Mouse (Mus musculus) heart, adult 8-10 months (tissue): ENCODE measurements at regions not wholly inside any gene's neighbourhood (a gene's known extent, or its start where the extent isn't known, plus 50 kb on each side); places are given as distances from the start of the nearest gene placed in this dataset.
A peak's percentile ranks its signal among the peaks of the same experiment; 100 is the strongest.

Experiments used
- DNase-seq: peaks from one replicate; pipeline ENCODE4 v3.0.0; 2022; ENCODE audit warnings: low spot score

- DNase-seq = peak; percentile 31
Measured at GRCm38 (mm10) chr4:105557396-105557795, 232.3 kb upstream of the Gm12728 start.

- DNase-seq = no peak
Measured at GRCm38 (mm10) chr4:105560055-105560454, 229.6 kb upstream of the Gm12728 start.

- no peak for DNase-seq
Measured at GRCm38 (mm10) chr4:105560781-105561180, 228.9 kb upstream of the Gm12728 start.

GRCm38 (mm10) chr4:105561611-105562010, 228.1 kb upstream of the Gm12728 start:
- no peak for DNase-seq

GRCm38 (mm10) chr4:105565796-105566195, 223.9 kb upstream of the Gm12728 start:
- no peak for DNase-seq

GRCm38 (mm10) chr4:105566513-105567457, 222.9 kb upstream of the Gm12728 start:
- DNase-seq = no peak

- DNase-seq = no peak
Measured at GRCm38 (mm10) chr4:105569671-105570070, 220.0 kb upstream of the Gm12728 start.

- DNase-seq = no peak
Measured at GRCm38 (mm10) chr4:105575550-105575949, 214.1 kb upstream of the Gm12728 start.

- no peak for DNase-seq
Measured at GRCm38 (mm10) chr4:105580987-105581386, 208.7 kb upstream of the Gm12728 start.

GRCm38 (mm10) chr4:105584329-105584925, 205.2 kb upstream of the Gm12728 start:
- DNase-seq = no peak

- DNase-seq = no peak
Measured at GRCm38 (mm10) chr4:105603661-105604060, 186.0 kb upstream of the Gm12728 start.

GRCm38 (mm10) chr4:105604607-105605006, 185.1 kb upstream of the Gm12728 start:
- DNase-seq = no peak

- DNase-seq = no peak
Measured at GRCm38 (mm10) chr4:105606731-105607130, 182.9 kb upstream of the Gm12728 start.

- DNase-seq = no peak
Measured at GRCm38 (mm10) chr4:105610917-105611316, 178.8 kb upstream of the Gm12728 start.

- peak; percentile 27 for DNase-seq
Measured at GRCm38 (mm10) chr4:105614390-105614789, 175.3 kb upstream of the Gm12728 start.

- peak; percentile 31 for DNase-seq
Measured at GRCm38 (mm10) chr4:105626371-105627320, 163.0 kb upstream of the Gm12728 start.

- DNase-seq = no peak
Measured at GRCm38 (mm10) chr4:105629581-105629980, 160.1 kb upstream of the Gm12728 start.

- DNase-seq = no peak
Measured at GRCm38 (mm10) chr4:105630595-105631369, 158.9 kb upstream of the Gm12728 start.

GRCm38 (mm10) chr4:105632581-105633358, 156.9 kb upstream of the Gm12728 start:
- no peak for DNase-seq

- DNase-seq = no peak
Measured at GRCm38 (mm10) chr4:105633789-105634188, 155.9 kb upstream of the Gm12728 start.
